Mouse (Mus musculus) lung, adult 2 months (tissue): ENCODE results near the gene E2f3.

Experiments
- CTCF ChIP-seq: fragments of 200-500 bp; IDR thresholded peaks from 2 replicates; pipeline ENCODE4 v1.5.1; 2011; ENCODE audit warnings: mild to moderate bottlenecking, low read length, control low read depth; ENCODE audit not compliant: insufficient read depth
- POLR2A ChIP-seq: fragments of 200-500 bp; IDR thresholded peaks from 2 replicates; pipeline ENCODE4 v1.6.1; 2011; ENCODE audit warnings: low read depth, mild to moderate bottlenecking, control low read depth, low read length, borderline replicate concordance; ENCODE audit errors: extremely low read depth

DNA sequence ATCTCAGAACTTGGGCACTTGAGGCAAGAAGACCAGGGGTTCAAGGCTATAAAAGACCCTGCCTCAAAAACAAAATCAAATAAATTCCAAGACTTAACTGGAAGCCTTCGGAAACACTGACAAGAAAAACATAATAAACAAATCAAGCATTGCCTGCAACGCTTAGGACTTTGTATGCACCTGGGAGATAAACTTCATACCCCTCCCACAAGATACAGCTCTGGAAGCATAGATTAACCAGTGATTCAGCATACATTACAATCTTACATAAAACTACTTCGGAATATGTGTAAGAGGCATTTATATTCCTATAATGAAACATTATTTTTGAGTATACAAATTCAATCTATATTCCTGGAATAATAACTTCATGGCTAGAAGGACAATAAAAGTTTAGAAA lies 3.5 kb downstream of the E2f3 start:
- TF ChIP-seq CTCF (no peak), POLR2A (no peak)
